Mouse (Mus musculus) hindbrain, embryonic 12.5 days (tissue): ENCODE measurements at regions not wholly inside any gene's neighbourhood (a gene's known extent, or its start where the extent isn't known, plus 50 kb on each side); places are given as distances from the start of the nearest gene placed in this dataset.

Experiments used
- ATAC-seq: fragments of 200-750 bp; cut with Nextera tagmentation; 2 replicates; pipeline ENCODE4 v1.8.0; 2017; ENCODE audit warnings: moderate TSS enrichment; ENCODE audit not compliant: low FRiP score
- H3K27ac ChIP-seq: fragments of 300-500 bp; sonication (generic); 2 replicates; pipeline ENCODE4 v1.5.1; 2016; ENCODE audit warnings: mild to moderate bottlenecking
- H3K27me3 ChIP-seq: fragments of 300-500 bp; sonication (generic); 2 replicates; pipeline ENCODE4 v1.6.1; 2016; ENCODE audit warnings: mild to moderate bottlenecking
- H3K36me3 ChIP-seq: fragments of 300-500 bp; sonication (generic); 2 replicates; pipeline ENCODE4 v1.6.1; 2016; ENCODE audit warnings: mild to moderate bottlenecking
- H3K4me1 ChIP-seq: fragments of 300-500 bp; sonication (generic); 2 replicates; pipeline ENCODE4 v1.6.1; 2016
- H3K4me2 ChIP-seq: fragments of 300-500 bp; sonication (generic); replicated peaks from 2 replicates; pipeline ENCODE4 v1.6.1; 2016; ENCODE audit warnings: mild to moderate bottlenecking
- H3K4me3 ChIP-seq: fragments of 300-500 bp; sonication (generic); 2 replicates; pipeline ENCODE4 v1.5.1; 2016; ENCODE audit warnings: mild to moderate bottlenecking
- H3K9ac ChIP-seq: fragments of 300-500 bp; sonication (generic); 2 replicates; pipeline ENCODE4 v1.6.1; 2016; ENCODE audit warnings: mild to moderate bottlenecking, moderate library complexity
- H3K9me3 ChIP-seq: fragments of 300-500 bp; sonication (generic); replicated peaks from 2 replicates; pipeline ENCODE4 v1.6.1; 2016; ENCODE audit warnings: mild to moderate bottlenecking
- WGBS: fragments of 180-500 bp; shearing (Covaris S2); methylation state at CpG from one replicate; pipeline ENCODE4 v1.1.7; 2016; 5-methylcytosine and 5-hydroxymethylcytosine counted together

DNA sequence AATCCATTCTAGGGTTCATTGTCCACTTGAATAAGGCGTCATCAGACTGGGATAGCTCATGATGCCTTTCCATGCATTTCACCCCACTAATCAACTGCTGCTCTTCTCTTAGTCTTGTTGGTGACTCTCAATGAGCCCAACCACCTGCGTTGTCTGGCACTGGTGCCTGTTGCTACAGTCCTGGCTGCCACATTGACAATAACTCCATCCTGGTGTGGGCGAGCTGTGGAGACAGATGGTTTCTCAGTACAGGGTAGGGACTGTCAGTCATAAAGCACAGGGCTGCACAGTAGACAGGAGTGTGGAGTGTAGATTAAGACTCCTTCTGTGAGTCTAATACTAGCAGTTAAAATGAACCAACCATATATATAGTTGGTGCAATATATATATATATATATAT lies 469.4 kb upstream of the Nr3c2 start:
- 81% methylated on average over 3 of the region's 3 CpGs for WGBS
- Histone ChIP-seq H3K9ac (no peak overlapping the region), H3K27me3 (no peaks in the 10 kb centered on the region), H3K27ac (no peak overlapping the region), H3K9me3 (no peaks in the 10 kb centered on the region), H3K4me2 (no peak overlapping the region), H3K36me3 (no peaks in the 10 kb centered on the region), H3K4me3 (no peak overlapping the region), H3K4me1 (no peaks in the 10 kb centered on the region)
- ATAC-seq: no peak

DNA sequence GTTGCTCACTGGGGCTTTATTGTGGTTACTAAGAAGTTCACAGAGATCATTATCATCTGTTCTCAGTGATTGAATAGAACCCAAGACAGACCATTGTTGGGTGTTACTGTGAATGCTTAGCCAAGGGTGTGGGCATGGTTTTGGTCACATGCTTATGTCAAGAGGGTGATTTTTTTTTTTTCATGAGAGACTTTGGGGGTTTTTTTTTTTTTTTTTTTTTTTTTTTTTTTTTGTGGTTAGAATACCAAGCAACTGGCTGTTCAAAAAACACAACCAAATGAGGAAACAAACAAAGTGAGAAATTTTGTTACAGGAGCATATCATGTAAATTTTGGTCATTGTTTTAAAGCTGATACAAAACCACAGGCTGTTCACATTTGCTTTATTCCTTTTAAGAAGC lies 466.4 kb upstream of the Nr3c2 start:
- no peaks in the 10 kb centered on the region for H3K9me3 ChIP-seq
- no peak overlapping the region for H3K27ac ChIP-seq
- no peak overlapping the region for H3K4me2 ChIP-seq
- H3K4me3 ChIP-seq: no peak overlapping the region
- no peak overlapping the region for H3K9ac ChIP-seq
- no peaks in the 10 kb centered on the region for H3K4me1 ChIP-seq
- H3K36me3 ChIP-seq: no peaks in the 10 kb centered on the region
- ATAC-seq: no peak
- H3K27me3 ChIP-seq: no peaks in the 10 kb centered on the region

DNA sequence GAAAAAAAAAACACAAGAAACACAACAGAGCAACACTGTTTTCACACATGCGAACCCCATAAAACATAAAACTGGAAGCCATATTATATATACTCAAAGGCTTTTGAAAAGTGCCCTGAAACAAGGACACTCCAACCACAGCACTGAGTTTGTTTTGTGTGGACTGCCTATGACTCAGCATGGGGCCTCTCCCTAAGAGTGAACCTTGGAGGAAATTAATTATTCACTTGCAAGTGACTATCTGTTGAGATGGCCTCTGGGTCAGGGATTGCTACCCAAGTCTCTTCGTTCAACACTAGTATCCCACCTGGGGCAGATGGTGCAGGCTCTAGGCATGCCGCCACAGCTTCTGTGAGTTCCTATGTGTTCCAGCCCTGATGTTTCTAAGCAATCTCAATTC lies 461.3 kb upstream of the Nr3c2 start:
- WGBS: 84% methylated on average over 3 of the region's 3 CpGs
- Histone ChIP-seq H3K36me3 (no peaks in the 10 kb centered on the region), H3K9me3 (no peaks in the 10 kb centered on the region), H3K4me1 (no peaks in the 10 kb centered on the region), H3K27ac (no peak overlapping the region), H3K27me3 (no peaks in the 10 kb centered on the region), H3K4me2 (no peak overlapping the region), H3K9ac (no peak overlapping the region), H3K4me3 (no peak overlapping the region)
- no peak for ATAC-seq

DNA sequence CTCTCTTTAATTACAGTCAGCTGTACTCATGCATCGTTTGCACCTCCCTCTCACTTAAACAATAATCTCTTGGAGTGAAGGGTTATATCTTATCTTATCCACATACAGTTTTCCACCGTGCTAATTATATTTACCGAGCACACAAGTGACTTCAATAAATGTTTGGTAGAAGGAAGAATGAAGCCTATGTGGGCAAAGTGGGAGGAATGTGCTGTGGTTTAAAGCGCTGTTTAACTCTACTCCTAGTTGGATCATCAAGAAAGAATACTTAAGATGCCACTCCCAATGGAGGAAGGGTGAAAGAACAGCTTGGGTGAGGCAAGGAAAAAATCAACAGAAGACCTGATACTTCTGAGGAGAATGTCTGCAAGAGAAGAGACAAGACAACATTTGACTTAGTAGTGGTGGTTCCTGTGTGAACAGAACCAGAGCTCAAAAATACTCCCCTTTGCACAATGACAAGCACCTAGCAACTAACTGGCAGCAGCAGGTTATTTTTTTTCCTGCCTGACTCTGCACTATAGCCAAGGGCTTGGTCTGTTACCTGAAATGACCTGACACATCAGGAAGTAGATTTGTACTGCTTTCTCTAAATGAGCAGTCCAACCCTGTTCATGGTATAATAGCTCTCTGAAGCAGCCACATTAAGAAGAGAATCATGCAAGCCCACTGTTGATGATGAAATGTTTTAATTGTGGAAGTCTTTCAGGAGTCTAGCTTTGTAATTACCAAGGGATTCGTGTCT lies 424.6 kb upstream of the Nr3c2 start:
- H3K27ac ChIP-seq: no peak overlapping the region
- ATAC-seq: no peak

DNA sequence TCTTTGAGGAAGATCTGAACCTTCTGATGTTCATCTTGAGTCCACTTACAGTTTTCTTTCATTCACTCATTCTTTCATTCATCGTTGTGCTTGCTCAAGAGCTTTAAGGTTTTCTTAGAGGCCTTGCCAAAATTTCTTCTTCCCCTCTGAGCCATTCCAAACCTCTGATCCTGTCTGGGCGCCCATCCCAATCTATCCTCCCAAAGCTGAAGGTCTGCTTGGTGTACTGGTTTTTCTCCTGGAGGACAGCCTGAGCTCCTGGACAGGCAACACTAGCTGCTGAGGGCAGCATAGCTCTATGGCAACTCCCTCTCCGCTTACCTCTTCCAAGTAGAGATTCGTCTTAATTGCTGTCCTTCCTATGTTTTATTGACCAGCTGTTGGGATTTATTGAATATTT lies 420.3 kb upstream of the Nr3c2 start:
- Histone ChIP-seq H3K36me3 (no peaks in the 10 kb centered on the region), H3K4me3 (no peak overlapping the region), H3K27ac (no peak overlapping the region), H3K27me3 (no peaks in the 10 kb centered on the region), H3K9me3 (no peaks in the 10 kb centered on the region), H3K9ac (no peak overlapping the region), H3K4me2 (no peak overlapping the region), H3K4me1 (no peaks in the 10 kb centered on the region)
- ATAC-seq: no peak
- 92% methylated on average over 4 of the region's 4 CpGs for WGBS

More for the DNA sequence above, 424.6 kb upstream of the Nr3c2 start:
- Histone ChIP-seq H3K4me3 (no peak overlapping the region), H3K4me2 (no peak overlapping the region), H3K27me3 (no peaks in the 10 kb centered on the region), H3K4me1 (no peaks in the 10 kb centered on the region), H3K9me3 (no peaks in the 10 kb centered on the region), H3K9ac (no peak overlapping the region), H3K36me3 (no peaks in the 10 kb centered on the region)
- WGBS: 90% methylated on average over 5 of the region's 5 CpGs

DNA sequence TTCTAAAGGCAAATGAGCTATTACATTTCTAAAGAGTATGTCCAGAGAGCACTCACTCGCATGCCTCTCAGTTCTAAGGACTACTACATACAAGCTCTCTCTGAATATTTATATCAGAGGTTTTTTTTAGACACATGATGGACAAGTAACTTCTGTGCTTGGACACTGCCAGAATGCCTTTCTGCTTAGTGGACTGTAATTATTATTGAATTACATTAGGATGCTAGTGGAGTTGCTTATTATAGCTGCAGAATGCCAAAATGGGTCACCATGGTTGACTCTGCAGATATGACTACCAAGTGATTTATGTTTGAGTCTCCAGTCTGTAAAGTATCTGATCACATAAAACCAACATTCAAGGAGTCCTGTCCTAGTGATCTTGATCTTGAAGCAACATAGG lies 395.6 kb upstream of the Nr3c2 start:
- Histone ChIP-seq H3K9ac (no peak overlapping the region), H3K4me2 (no peak overlapping the region), H3K27me3 (no peaks in the 10 kb centered on the region), H3K27ac (no peak overlapping the region), H3K4me3 (no peak overlapping the region), H3K36me3 (no peaks in the 10 kb centered on the region), H3K4me1 (no peaks in the 10 kb centered on the region), H3K9me3 (no peaks in the 10 kb centered on the region)
- WGBS: 89% methylated on average over 1 of the region's 1 CpGs
- no peak for ATAC-seq

DNA sequence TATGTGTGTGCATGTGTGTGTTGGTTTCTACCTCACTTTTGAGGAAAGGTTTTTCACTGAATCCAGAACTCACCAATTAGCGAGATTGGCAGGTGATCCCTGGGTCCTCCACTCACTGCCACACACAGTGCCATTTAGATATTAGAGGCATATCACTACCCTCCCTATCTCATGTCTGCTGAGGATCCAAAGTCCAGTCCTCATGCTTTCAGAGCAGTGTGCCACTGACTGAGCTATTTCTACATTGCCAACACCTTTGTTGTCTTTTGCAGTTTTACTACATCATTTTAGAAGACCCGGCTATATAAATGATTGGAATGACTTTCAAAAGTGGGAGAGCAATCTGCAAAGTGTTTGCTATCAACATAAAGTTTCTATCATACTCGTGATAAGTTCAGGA lies 392.0 kb upstream of the Nr3c2 start:
- Histone ChIP-seq H3K36me3 (no peaks in the 10 kb centered on the region), H3K9ac (no peak overlapping the region), H3K4me1 (no peaks in the 10 kb centered on the region), H3K9me3 (no peaks in the 10 kb centered on the region), H3K4me2 (no peak overlapping the region), H3K27ac (no peak overlapping the region), H3K4me3 (no peak overlapping the region), H3K27me3 (no peaks in the 10 kb centered on the region)
- no peak for ATAC-seq
- WGBS: 90% methylated on average over 3 of the region's 3 CpGs

DNA sequence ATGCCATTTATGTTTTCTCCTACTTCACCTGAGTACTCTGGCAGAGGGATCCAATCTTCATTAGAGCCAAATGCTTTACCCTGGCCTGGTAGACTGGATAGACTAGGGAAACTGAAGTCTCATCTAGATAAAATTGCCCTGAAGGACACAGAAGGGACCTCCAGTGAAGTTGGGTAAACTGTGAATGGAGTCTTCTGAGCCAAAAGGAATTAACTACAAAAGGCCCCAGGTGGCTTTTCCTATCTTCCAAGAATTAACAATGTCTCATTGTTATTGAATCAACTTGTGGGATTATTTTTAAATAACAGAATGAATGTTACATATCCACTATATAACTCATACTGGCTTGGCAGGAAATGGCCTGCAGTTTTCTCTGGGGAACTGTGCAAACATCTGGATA lies 390.0 kb upstream of the Nr3c2 start:
- no peak overlapping the region for H3K4me2 ChIP-seq
- no peak overlapping the region for H3K4me3 ChIP-seq
- ATAC-seq: no peak
- H3K9me3 ChIP-seq: no peaks in the 10 kb centered on the region
- H3K27me3 ChIP-seq: no peaks in the 10 kb centered on the region
- H3K36me3 ChIP-seq: no peaks in the 10 kb centered on the region
- H3K9ac ChIP-seq: no peak overlapping the region
- H3K27ac ChIP-seq: no peak overlapping the region
- no peaks in the 10 kb centered on the region for H3K4me1 ChIP-seq

DNA sequence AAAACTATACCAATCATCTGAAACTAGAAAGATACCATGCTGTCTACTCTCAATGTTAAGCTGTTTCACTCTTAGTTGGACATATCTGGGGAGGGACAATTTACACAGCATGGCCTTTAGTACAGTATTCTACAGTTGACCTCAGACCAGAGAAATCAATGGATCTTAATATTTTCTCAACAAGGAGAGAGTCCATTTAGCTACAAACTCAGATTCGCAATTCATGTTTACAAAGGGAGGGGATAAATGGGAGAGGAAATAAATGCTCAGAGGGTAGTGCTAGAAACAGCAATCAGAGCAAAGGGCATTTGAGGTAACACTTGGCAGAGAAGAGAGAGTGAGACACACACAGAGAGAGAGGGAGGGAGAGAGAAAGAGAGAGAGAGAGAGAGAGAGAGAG lies 385.1 kb upstream of the Nr3c2 start:
- Histone ChIP-seq H3K36me3 (no peaks in the 10 kb centered on the region), H3K4me2 (no peak overlapping the region), H3K4me3 (no peak overlapping the region), H3K4me1 (no peaks in the 10 kb centered on the region), H3K9me3 (no peaks in the 10 kb centered on the region), H3K27ac (no peak overlapping the region), H3K27me3 (no peaks in the 10 kb centered on the region), H3K9ac (no peak overlapping the region)
- ATAC-seq: no peak
- 79% methylated on average over 1 of the region's 1 CpGs for WGBS

DNA sequence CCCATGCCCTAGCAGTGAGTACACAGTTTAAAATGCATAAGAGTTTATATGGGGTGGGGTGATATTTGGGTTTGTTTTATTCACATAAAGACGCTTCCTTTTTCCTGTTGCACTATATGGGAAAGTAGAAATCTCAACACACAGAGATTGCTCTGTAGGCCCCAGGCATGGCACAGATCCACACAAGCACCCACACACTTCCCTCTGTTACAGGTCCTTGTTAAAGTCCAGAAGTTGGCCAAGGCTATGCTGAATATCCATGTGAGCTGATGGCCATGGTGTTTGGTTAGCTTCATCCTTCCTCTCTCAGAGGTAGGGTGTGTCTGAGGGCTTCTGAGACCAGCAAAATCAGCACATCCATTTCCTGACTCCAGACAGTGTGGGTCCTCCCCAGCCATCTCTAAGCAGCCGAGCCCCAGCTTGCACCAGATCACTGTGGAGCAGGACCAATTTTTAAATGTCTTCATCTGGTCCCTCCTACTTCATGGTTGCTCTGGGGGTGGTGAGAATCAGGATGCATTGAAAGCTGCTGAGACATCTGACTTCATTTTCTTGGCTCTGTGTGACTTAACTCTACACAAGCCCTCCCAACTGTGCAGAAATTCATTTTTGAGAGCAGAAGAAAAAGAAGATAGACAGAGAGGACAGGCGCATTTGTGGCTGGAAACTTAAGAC lies 360.3 kb upstream of the Nr3c2 start:
- no peaks in the 10 kb centered on the region for H3K27me3 ChIP-seq

DNA sequence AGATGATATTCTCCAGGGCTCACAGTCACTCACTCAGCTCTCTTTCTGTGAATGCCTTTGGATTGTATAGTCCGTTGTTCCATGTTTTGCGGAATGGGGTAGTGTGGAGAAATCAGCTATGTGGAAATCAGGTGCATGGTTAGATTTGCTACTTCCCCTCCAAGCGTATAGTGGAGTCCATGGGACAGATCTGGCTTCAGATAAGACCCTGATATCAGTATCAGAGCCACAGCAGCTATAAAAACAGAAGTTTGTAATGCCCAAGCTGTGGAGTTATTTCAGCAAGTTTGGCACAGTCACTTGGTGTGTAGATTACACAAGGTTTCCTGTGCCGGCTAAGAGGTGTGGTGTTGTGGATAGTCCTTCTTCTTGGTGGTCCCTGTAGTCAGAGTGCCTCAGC lies 359.6 kb upstream of the Nr3c2 start:
- Histone ChIP-seq H3K4me2 (no peak overlapping the region), H3K4me1 (no peaks in the 10 kb centered on the region), H3K9ac (no peak overlapping the region), H3K27ac (no peak overlapping the region), H3K9me3 (no peaks in the 10 kb centered on the region), H3K36me3 (no peaks in the 10 kb centered on the region), H3K27me3 (no peaks in the 10 kb centered on the region), H3K4me3 (no peak overlapping the region)
- 92% methylated on average over 4 of the region's 4 CpGs for WGBS
- ATAC-seq: no peak

More for the DNA sequence above, 360.3 kb upstream of the Nr3c2 start:
- H3K9me3 ChIP-seq: no peaks in the 10 kb centered on the region
- no peak overlapping the region for H3K9ac ChIP-seq
- no peak overlapping the region for H3K4me2 ChIP-seq
- no peaks in the 10 kb centered on the region for H3K4me1 ChIP-seq
- H3K36me3 ChIP-seq: no peaks in the 10 kb centered on the region
- no peak overlapping the region for H3K4me3 ChIP-seq
- 88% methylated on average over 3 of the region's 3 CpGs for WGBS
- H3K27ac ChIP-seq: no peak overlapping the region
- ATAC-seq: no peak

DNA sequence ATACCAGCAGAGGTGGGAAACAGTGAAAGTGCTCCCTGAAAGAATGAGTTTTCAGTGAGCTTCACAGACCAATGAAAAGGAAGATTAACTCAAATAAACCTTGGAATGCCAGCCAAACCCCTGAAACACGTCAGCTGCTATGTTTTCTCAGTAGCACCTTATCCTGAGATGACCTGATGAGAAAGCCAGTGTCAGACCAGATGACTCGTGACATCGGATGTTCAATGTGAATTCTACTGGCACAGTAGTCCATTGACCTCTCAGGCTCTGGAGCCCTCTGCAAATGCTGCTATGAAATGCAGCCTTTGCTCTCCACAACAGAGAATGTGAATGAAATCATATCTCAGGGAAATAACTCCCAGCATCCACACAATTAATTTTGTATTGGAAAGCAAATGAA lies 358.6 kb upstream of the Nr3c2 start:
- ATAC-seq: no peak
- H3K4me1 ChIP-seq: no peaks in the 10 kb centered on the region
- no peaks in the 10 kb centered on the region for H3K9me3 ChIP-seq
- no peaks in the 10 kb centered on the region for H3K27me3 ChIP-seq
- 70% methylated on average over 3 of the region's 3 CpGs for WGBS
- H3K27ac ChIP-seq: no peak overlapping the region
- no peaks in the 10 kb centered on the region for H3K36me3 ChIP-seq
- H3K9ac ChIP-seq: no peak overlapping the region
- H3K4me3 ChIP-seq: no peak overlapping the region
- H3K4me2 ChIP-seq: no peak overlapping the region

DNA sequence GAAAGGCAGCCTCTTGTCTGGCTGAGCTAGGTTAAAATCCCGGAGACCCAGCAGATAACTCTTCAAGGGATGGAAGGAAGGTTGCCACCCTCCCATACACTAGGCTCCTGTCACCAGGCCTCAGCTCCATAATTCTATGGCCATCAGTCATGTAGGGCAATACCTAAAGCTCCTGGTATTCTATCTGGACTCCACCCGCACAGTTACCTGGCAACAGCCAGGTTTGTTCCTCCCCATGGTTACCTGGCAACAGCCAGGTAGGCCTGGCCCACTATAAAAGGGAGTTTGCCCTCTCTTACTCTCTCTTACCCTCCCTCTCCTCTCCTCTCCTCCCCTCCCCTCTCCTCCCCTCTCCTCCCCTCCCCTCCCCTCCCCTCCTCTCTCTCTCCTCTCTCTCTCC lies 347.6 kb upstream of the Nr3c2 start:
- no peaks in the 10 kb centered on the region for H3K9me3 ChIP-seq
- no peaks in the 10 kb centered on the region for H3K27me3 ChIP-seq
- 86% methylated on average over 2 of the region's 2 CpGs for WGBS
- ATAC-seq: no peak
- no peak overlapping the region for H3K4me3 ChIP-seq
- no peak overlapping the region for H3K4me2 ChIP-seq
- no peak overlapping the region for H3K27ac ChIP-seq
- no peaks in the 10 kb centered on the region for H3K36me3 ChIP-seq
- no peaks in the 10 kb centered on the region for H3K4me1 ChIP-seq
- no peak overlapping the region for H3K9ac ChIP-seq
